Comparison of ENCODE assay signal across 25 mouse cellular contexts in the genomic region with DNA sequence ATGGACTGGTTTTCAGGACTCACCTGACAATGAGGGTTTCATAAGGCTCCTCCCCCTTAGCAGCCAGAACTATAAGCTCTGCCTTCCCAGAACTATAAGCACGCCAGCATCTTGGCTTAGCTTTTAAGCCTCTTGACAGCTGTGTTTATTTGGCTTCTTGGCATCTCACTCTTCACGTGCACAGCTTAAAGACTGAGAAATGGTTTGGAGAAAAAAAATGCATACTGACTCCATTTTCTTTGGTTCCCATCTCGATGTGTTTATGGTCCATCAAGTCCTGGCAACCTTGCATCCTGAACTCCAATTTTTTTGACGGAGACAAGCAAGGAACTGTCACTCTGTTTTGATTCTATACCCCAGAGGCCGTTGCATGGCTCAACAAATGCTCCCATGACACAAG. TPM values are rescaled to one million over a fixed set of nuclear protein-coding genes. Genes with fewer than 3 reads are reported as not detected.
DNase-seq lines count a peak whose midpoint lies in the region; ATAC-seq and TF ChIP-seq lines count a peak whose summit lies in the region.
"Had no signal": no experiment of that assay in that cellular context is flagged by ENCODE, and none has a peak within 500 bp of the region (broad histone marks: within the 10 kb centered on the region; RNA-seq: fewer than 3 reads in every experiment).

No protein-coding gene starts in this region.

- H3K9me3 ChIP-seq in embryonic facial prominence, embryonic 14.5 days (ENCODE audit: control insufficient read depth, low read length), result no peaks in the 10 kb centered on the region
- H3K9me3 ChIP-seq in embryonic facial prominence, embryonic 10.5 days, result no peaks in the 10 kb centered on the region
- H3K9me3 ChIP-seq in hindbrain, postnatal 0 days (ENCODE audit: low read length), result no peaks in the 10 kb centered on the region
- no peaks in the 10 kb centered on the region for H3K9me3 ChIP-seq in hindbrain, embryonic 13.5 days
- H3K9me3 ChIP-seq: embryonic facial prominence, embryonic 15.5 days; forebrain, embryonic 10.5 days; G1E; heart, embryonic 12.5 days; hindbrain, embryonic 10.5 days; hindbrain, embryonic 15.5 days had no signal

- no peak for ATAC-seq in embryonic facial prominence, embryonic 14.5 days (ENCODE audit: low read depth)
- ATAC-seq in hindbrain, postnatal 0 days, result no peak
- no peak for ATAC-seq in hindbrain, embryonic 13.5 days (ENCODE audit: low FRiP score)
- no peak for ATAC-seq in megakaryocyte progenitor cell, adult 5-6 weeks (replicated peaks; ENCODE audit: poor library complexity)
- ATAC-seq: CD4-positive, CD25-positive, alpha-beta regulatory T cell, adult 4 months; inflammation-experienced regulatory T-cells, adult 6 months; intestine, postnatal 0 days had no signal

- H3K9ac ChIP-seq in embryonic facial prominence, embryonic 14.5 days (ENCODE audit: low read depth, low read length), result no peak overlapping the region
- no peak overlapping the region for H3K9ac ChIP-seq in hindbrain, postnatal 0 days (replicated peaks; ENCODE audit: low read length)
- H3K9ac ChIP-seq in hindbrain, embryonic 13.5 days, result no peak overlapping the region
- H3K9ac ChIP-seq: embryonic facial prominence, embryonic 15.5 days; heart, embryonic 12.5 days; hindbrain, embryonic 15.5 days had no signal

- no peak overlapping the region for H3K27ac ChIP-seq in embryonic facial prominence, embryonic 14.5 days (replicated peaks; ENCODE audit: low read depth, low read length)
- no peak overlapping the region for H3K27ac ChIP-seq in embryonic facial prominence, embryonic 10.5 days (replicated peaks)
- no peak overlapping the region for H3K27ac ChIP-seq in hindbrain, postnatal 0 days
- H3K27ac ChIP-seq in hindbrain, embryonic 13.5 days, result no peak overlapping the region
- H3K27ac ChIP-seq: embryonic facial prominence, embryonic 15.5 days; forebrain, embryonic 10.5 days; heart, adult 2 months; hindbrain, embryonic 10.5 days; hindbrain, embryonic 15.5 days had no signal

- peaks cover 7% of the 10 kb centered on the region; the same call in 1 of the 2 replicates for H3K27me3 ChIP-seq in embryonic facial prominence, embryonic 14.5 days (replicated peaks; ENCODE audit: control insufficient read depth, insufficient read depth, low read length)
- peaks cover 26% of the 10 kb centered on the region for H3K27me3 ChIP-seq in embryonic facial prominence, embryonic 10.5 days (replicated peaks; ENCODE audit: low read depth, poor library complexity, severe bottlenecking)
- no peaks in the 10 kb centered on the region for H3K27me3 ChIP-seq in hindbrain, postnatal 0 days (ENCODE audit: insufficient read depth, low read length)
- 0 out of 2 replicates have a peak, but pooled peaks cover 7% of the 10 kb centered on the region for H3K27me3 ChIP-seq in hindbrain, embryonic 13.5 days
- H3K27me3 ChIP-seq: hindbrain, embryonic 15.5 days had no signal

- DNase-seq in embryonic facial prominence, embryonic 14.5 days (ENCODE audit: low spot score), result peak; percentile 52
- no peak for DNase-seq in embryonic facial prominence, embryonic 10.5 days (ENCODE audit: low spot score)
- DNase-seq in hindbrain, postnatal 0 days (ENCODE audit: low spot score), result peak; percentile 54
- DNase-seq in brain, adult 2 months (ENCODE audit: low read depth, low spot score), result peak; percentile 31
- peak; percentile 55 for DNase-seq in retina, postnatal 1 day
- DNase-seq: adrenal gland, adult 8-10 months; adrenal gland, postnatal 36 days; B cell, adult 2 months; cerebellum, adult 11-12 months; cerebellum, adult 9-10 months; cerebellum, postnatal 25 days; gastrocnemius, postnatal 10 days; heart, adult 2 months had no signal

- 54% methylated on average over 5 of the region's 5 CpGs for WGBS in embryonic facial prominence, embryonic 14.5 days
- 64% methylated on average over 5 of the region's 5 CpGs for WGBS in embryonic facial prominence, embryonic 10.5 days
- 42% methylated on average over 5 of the region's 5 CpGs for WGBS in hindbrain, postnatal 0 days
- 69% methylated on average over 5 of the region's 5 CpGs for WGBS in hindbrain, embryonic 13.5 days

- H3K4me1 ChIP-seq in embryonic facial prominence, embryonic 14.5 days (ENCODE audit: control insufficient read depth, insufficient read depth, low read length), result peaks cover 3% of the 10 kb centered on the region; the same call in 1 of the 2 replicates
- H3K4me1 ChIP-seq in embryonic facial prominence, embryonic 10.5 days, result peaks cover 17% of the 10 kb centered on the region
- H3K4me1 ChIP-seq in hindbrain, postnatal 0 days (ENCODE audit: insufficient read depth, low read length), result peaks cover 7% of the 10 kb centered on the region; the same call in 1 of the 2 replicates
- peaks cover 20% of the 10 kb centered on the region for H3K4me1 ChIP-seq in hindbrain, embryonic 13.5 days (replicated peaks)

- H3K4me2 ChIP-seq in embryonic facial prominence, embryonic 14.5 days (ENCODE audit: low read depth, low read length), result no peak overlapping the region
- H3K4me2 ChIP-seq in hindbrain, postnatal 0 days (ENCODE audit: low read depth, low read length), result no peak overlapping the region
- H3K4me2 ChIP-seq in hindbrain, embryonic 13.5 days, result no peak overlapping the region
- H3K4me2 ChIP-seq: embryonic facial prominence, embryonic 15.5 days; heart, embryonic 12.5 days; hindbrain, embryonic 15.5 days had no signal

- no peaks in the 10 kb centered on the region for H3K36me3 ChIP-seq in embryonic facial prominence, embryonic 14.5 days (ENCODE audit: control insufficient read depth, insufficient read depth, low read length)
- H3K36me3 ChIP-seq in embryonic facial prominence, embryonic 10.5 days (replicated peaks), result no peaks in the 10 kb centered on the region
- no peaks in the 10 kb centered on the region for H3K36me3 ChIP-seq in hindbrain, postnatal 0 days (ENCODE audit: insufficient read depth, low read length)
- no peaks in the 10 kb centered on the region for H3K36me3 ChIP-seq in hindbrain, embryonic 13.5 days
- H3K36me3 ChIP-seq: embryonic facial prominence, embryonic 15.5 days; forebrain, embryonic 10.5 days; G1E; heart, embryonic 12.5 days; hindbrain, embryonic 10.5 days; hindbrain, embryonic 15.5 days had no signal

- H3K4me3 ChIP-seq in embryonic facial prominence, embryonic 14.5 days (ENCODE audit: low read depth, low read length), result no peak overlapping the region
- no peak overlapping the region for H3K4me3 ChIP-seq in embryonic facial prominence, embryonic 10.5 days
- no peak overlapping the region for H3K4me3 ChIP-seq in hindbrain, postnatal 0 days (ENCODE audit: low read length)
- no peak overlapping the region for H3K4me3 ChIP-seq in hindbrain, embryonic 13.5 days
- H3K4me3 ChIP-seq: embryonic facial prominence, embryonic 15.5 days; erythroblast, embryonic 14.5 days; forebrain, embryonic 10.5 days; heart, adult 2 months; heart, embryonic 12.5 days; hindbrain, embryonic 10.5 days; hindbrain, embryonic 15.5 days had no signal

- no peak for TF ChIP-seq CTCF in hindbrain, postnatal 0 days (IDR thresholded peaks at IDR 0.05; ENCODE audit: low read depth)

RNA-seq across cellular contexts. Expression of gene Ly86, which starts 35.7 kb away (rescaled TPM):
- polyA plus RNA-seq in embryonic facial prominence, embryonic 14.5 days (2014; fragmentation: Nextera tagmentation; extraction: Ambion mirVana), result 16.8 and 18.8 TPM in 2 replicates
- 3.1 and 4.8 TPM in 2 replicates for polyA plus RNA-seq in embryonic facial prominence, embryonic 10.5 days (2016; fragmentation: Nextera tagmentation; extraction: Ambion mirVana)
- total RNA-seq in hindbrain, postnatal 0 days (2014; rRNA removed), result 8.9 and 9.3 TPM in 2 replicates
- polyA plus RNA-seq in hindbrain, postnatal 0 days (2015; fragmentation: Nextera tagmentation; extraction: Ambion mirVana), result 12.1 and 13.2 TPM in 2 replicates
- polyA plus RNA-seq in hindbrain, embryonic 13.5 days (2015; fragmentation: Nextera tagmentation; extraction: Ambion mirVana), result 10.3 and 12.0 TPM in 2 replicates
- total RNA-seq in megakaryocyte progenitor cell, adult 5-6 weeks (2015), result 177 and 225 TPM in 2 replicates
- total RNA-seq in megakaryocyte progenitor cell, adult 5-6 weeks (2017), result 136 and 198 TPM in 2 replicates
- polyA plus RNA-seq: erythroblast, embryonic 14.5 days; G1E had no signal
